Mouse (Mus musculus) thymus, postnatal 10 days (tissue): ENCODE results near the gene Megf11.

Source experiments
- DNase-seq, 2 experiments: peaks; one replicate each; pipeline ENCODE4 v3.0.0; 2021; ENCODE audit warnings: low spot score in 2 of 2

Megf11 gene

GRCm38 (mm10) chr9:64385511-64386465 lies at the start of gene Megf11:
Gene Megf11 (plus strand): TSS chr9:64385626.
- DNase-seq = no peak

DNA sequence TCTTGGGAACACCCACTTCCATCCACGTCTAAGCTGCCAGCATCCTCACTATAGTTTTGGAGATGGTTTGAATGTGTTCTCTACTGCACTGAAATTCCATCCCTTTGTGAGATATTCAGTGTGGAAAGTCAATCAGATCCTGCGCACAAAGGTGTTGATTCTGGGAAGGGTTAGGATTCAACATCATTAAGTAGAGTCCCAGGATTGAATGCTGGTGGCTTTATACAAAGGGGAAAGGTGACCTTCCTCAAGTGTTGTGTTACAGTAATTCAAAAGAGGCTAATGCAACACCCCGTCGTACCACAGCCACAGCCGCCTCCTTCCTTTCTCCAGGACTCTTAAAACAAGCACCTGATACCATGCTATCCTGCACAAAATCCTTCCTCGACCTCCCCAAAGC lies 49.6 kb upstream of the Megf11 start:
- no peak for DNase-seq

GRCm38 (mm10) chr9:64339361-64339760 lies 46.1 kb upstream of the Megf11 start:
- no peak for DNase-seq

GRCm38 (mm10) chr9:64340351-64341253 lies 44.8 kb upstream of the Megf11 start:
- DNase-seq = peak; percentile 53 to 57

- DNase-seq = no peak
Measured at GRCm38 (mm10) chr9:64341254-64341566, 44.2 kb upstream of the Megf11 start, which contains the start of gene Dis3l. Gene Dis3l (minus strand): TSS chr9:64341288.

GRCm38 (mm10) chr9:64341671-64342070 lies 43.8 kb upstream of the Megf11 start:
- no peak for DNase-seq

DNA sequence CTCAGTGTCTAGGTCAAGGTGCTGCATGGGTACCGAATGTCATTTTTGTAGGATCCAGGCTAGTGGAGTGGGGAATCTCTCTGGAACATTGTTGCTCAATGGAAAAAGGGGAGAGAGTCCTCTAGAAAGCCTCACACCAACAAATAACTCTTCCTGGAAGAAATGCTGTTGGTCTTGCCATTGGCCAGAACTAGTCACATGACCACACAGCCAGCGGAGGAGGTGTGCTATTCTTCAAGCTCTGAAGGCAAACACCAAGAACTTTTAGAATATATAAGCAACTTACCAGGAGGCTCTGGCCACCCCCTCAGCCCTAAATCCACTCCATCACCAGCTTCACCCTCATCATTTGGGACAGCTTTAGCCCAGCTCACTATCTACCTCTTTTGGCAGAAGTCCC lies 41.8 kb upstream of the Megf11 start:
- DNase-seq = no peak

DNA sequence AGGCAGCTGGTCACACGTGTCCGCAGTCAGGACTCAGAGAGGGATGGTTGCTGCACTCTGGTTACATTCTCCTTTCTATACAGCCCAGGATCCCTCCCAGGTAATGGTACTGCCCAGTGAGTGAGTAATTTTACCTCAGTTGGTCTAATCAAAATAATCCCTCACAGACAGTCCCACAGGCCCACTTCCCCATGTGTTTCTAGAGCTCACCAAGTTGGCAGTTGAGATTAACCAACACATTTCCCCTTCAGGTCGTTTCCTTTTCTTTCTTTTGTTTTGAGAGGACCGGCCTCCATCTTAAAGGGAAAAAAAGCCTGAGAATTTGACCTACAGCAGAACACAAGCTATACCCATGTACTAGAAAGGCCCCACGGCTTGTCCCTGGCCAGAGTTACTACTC lies 39.5 kb upstream of the Megf11 start:
- DNase-seq = no peak

- no peak for DNase-seq
Measured at GRCm38 (mm10) chr9:64347377-64347776, 38.0 kb upstream of the Megf11 start.

DNA sequence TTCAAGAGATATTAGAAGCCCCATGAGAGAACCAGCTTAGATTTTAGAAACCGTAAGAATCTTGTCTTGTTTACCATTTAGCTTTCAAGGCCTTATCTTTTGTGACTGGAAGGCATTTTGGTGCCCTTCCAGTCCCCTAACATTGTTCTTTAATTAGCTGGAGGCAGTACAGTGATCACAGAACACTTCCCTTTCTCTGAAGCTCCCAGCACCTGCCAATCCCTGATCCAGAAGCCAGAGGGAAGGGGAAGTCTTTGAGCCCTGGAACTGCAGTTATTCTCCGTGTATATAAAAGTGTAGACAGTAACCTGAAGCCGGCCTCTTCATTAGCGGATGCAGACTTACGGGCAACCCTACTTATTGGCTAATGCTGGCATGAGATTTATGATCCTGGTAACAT lies 35.9 kb upstream of the Megf11 start:
- DNase-seq = no peak

DNA sequence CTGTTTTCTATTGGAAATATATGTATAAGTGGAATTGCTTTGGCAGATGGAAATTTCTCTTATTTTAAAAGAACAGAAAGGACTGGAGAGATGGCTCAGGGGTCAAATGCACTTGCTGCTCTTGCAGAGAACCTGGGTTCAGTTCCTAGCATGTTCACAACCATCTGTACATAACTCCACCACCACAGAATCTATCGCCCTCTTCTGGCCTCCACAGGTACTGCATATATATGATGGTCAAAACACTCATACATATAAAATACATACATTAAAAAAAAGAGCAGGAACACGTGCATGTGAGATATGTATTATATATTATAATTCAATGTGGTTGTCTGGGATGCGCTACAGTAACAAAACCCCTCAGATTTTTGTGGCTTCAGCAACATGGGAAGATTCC lies 34.2 kb upstream of the Megf11 start:
- peak in 1 of 2 experiments; percentile 25 for DNase-seq

- no peak for DNase-seq
Measured at GRCm38 (mm10) chr9:64355627-64356026, 29.8 kb upstream of the Megf11 start.

DNA sequence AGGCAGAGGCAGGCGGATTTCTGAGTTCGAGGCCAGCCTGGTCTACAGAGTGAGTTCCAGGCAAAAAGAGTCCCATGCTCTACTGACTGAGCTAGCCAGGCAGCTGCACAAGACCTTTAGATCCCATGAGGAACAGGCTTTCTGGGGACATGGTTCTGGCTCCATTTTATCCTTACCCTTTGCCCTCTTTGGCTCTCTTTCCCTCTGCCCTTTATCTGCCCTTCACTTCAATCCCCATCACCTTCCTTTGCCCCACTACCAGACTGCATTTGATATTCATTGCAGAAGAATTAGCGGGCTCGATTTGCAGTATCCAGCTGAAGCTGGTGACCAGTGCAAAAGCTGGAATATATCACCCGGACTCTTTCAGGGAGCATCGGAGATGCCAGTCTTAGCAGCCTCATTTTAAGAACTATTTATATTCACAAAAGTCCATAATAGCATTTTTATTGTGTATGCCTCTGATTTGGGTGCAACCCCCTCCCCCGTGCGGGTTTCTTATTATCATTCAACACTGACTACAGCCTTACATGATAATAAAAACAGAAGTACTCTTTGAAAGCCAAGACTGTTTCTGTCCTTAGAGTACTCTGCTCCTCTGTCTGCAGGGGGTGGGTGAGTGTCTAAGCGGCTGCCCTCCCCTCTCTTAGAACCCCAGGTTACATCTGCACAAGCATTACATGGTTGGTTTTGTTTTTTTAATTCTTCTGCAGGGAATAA lies 24.0 kb upstream of the Megf11 start:
- no peak for DNase-seq

DNA sequence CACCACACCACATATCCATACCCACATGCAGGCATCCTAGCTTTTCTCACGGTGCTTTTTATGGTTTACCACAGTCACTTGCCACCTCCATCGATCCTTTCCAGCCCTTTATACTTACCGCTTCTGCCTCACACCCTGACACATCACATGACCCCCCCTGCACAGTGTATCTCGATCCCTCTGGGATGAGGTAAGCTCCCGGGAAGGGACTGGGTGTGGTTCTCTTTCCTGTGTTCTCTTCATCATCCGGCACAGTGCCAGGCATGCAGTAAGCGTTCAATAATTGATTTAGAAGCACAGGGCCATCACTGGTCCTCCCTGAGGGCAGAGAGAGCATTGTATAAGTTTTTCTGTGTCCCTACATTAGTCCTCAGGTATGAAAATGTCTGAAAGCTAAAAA lies 15.6 kb upstream of the Megf11 start:
- no peak for DNase-seq

DNA sequence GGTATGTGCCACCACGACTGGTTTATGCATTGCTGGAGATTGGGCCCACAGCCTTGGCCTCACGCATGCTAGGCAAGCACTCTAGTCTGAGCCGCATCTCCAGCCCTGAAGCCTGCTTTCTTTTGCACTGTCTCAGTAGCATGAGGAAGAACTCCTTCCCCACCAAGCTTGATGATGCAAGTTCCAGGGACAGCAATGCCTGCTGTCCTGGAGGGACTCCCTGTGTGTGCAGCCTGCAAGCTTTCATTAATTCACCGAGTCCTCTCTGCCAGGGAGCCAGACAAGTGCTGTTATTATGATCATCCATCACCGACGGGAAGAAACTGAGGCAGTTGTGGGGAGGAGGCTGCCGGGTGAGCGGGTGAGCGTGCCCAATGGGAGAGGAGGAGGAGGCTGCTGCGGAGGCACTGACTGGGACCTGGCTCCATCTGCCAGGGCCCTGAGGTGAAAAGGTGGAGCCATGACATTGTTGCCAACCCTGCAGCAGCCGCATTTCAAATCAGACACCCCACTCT lies 14.1 kb upstream of the Megf11 start:
- no peak for DNase-seq

DNA sequence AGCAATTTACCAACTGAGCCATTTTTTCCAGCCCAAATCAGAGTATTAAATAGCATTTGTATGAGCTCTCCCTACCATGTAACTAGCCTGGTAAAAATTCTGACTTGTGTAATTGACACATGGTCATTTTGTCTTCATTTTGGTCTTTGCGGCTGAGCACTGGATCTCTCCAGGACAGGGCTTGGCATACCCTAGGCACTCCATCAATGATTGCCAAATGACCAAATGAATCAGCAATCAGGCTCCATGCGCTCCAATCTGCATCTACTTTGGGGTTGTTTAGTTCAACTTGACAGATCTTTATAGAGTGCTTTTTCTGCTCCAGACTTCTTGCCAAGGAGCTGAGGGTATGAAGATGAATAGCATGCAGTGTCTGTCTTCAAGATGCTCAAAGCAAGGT lies 9.0 kb upstream of the Megf11 start:
- no peak for DNase-seq

DNA sequence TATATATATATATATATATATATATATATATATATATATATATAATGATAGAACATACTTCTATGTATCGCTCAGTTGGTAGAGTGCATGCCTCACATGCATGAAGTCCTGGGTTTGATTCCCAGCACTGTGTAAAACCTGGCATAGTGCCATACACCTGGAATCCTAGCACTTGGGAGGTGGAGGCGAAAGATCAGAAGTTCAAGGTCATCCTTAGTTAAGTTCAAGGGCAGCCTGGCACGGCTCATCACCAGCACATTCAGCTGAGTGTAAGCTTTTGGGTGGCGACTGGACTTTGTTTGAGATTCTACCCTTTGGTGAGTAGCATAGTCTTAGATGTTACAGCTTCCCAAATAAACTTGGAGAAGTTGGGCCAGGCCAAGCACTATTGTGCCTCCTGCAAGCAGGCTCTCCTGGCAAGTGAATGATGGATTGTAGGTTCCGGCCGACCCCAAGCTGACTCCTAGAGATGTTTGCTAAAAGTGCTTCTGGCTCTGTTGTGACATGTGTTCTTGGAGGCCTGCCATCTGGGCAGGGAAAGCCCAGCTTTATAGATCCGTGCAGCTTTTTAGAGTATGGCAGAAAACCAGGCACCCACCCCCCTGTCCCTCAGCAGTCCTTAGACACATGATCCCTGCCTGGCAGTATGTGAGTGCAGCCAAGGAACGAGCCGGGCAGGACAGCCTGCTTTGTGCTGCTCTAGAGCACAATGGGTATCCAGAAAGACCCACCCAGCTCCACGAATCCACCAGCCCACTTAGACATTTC lies 2.2 kb upstream of the Megf11 start:
- no peak for DNase-seq

- no peak for DNase-seq
Measured at GRCm38 (mm10) chr9:64386466-64387211, 1.2 kb downstream of the Megf11 start.

DNA sequence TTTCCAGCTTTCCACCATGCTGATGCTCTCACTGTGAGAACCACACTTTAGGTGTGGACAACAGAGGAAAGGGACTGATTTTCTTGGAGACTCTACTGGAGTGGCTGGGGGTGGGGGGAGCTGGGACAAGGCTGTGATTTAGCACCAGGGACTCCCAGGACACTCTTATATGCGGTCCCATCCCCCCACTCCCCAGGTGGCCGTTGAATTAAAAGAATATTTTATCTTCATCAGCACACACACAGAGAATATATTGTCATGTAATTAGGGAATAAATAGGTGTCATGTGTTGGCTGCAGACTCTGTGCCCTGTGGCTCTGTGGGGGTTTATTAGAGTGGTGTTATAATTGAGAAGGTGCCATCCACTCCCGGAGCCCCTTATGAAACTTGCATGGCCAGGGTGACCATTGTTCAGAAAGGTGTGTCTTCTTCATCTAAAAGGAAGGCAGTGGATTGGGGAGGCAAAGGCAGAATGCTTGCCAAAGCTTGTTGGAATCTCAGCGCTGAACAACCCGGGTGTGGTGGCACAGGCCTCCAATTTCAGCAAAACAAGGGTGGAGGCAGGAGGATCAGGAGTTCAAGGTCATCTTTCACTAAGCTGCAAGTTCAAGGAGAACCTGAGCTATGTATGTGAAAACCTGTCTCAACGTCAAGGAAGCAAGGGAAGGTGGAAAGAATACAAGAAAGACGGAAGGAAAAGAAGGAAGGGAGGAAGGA lies 4.3 kb downstream of the Megf11 start:
- no peak for DNase-seq
